12 mouse cellular contexts compared by ENCODE assay signal in the genomic region with DNA sequence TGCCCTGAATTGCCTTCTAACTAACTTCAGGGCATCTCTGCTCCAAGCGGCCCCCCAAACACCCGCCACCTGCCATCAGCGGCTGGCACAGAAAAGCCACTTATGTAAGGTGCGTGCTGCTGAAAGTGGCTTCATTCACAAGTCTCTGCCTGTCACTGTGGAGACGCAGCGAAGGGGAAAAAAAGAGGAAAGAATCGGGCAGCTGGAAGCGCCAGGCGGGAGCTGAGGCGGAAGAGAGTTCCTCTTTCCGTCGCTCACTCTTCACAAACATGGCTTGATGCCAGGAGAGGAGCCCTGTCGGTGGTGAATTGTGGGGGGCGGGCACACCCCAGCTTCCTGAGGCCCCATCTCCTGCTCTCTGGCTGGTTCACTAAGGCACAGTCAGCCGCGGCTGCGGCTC. TPM values are rescaled to one million over a fixed set of nuclear protein-coding genes. Genes with fewer than 3 reads are reported as not detected.
DNase-seq lines count a peak whose midpoint lies in the region; ATAC-seq lines count a peak whose summit lies in the region.
"Had no signal": no experiment of that assay in that cellular context is flagged by ENCODE, and none has a peak within 500 bp of the region (broad histone marks: within the 10 kb centered on the region; RNA-seq: fewer than 3 reads in every experiment).

No protein-coding gene starts in this region.

- no peak overlapping the region for H3K9ac ChIP-seq in embryonic facial prominence, embryonic 14.5 days (ENCODE audit: low read depth, low read length)
- peak overlapping the region; percentile 37 for H3K9ac ChIP-seq in forebrain, embryonic 15.5 days (replicated peaks)
- peak overlapping the region; percentile 63 for H3K9ac ChIP-seq in neural tube, embryonic 13.5 days
- no peak overlapping the region for H3K9ac ChIP-seq in kidney, embryonic 15.5 days
- H3K9ac ChIP-seq: limb, embryonic 12.5 days had no signal

- no peaks in the 10 kb centered on the region for H3K36me3 ChIP-seq in embryonic facial prominence, embryonic 14.5 days (ENCODE audit: control insufficient read depth, insufficient read depth, low read length)
- H3K36me3 ChIP-seq in embryonic facial prominence, embryonic 10.5 days (replicated peaks), result no peaks in the 10 kb centered on the region
- no peaks in the 10 kb centered on the region for H3K36me3 ChIP-seq in forebrain, embryonic 15.5 days
- H3K36me3 ChIP-seq in neural tube, embryonic 13.5 days, result no peaks in the 10 kb centered on the region
- H3K36me3 ChIP-seq in kidney, embryonic 15.5 days, result no peaks in the 10 kb centered on the region
- H3K36me3 ChIP-seq: limb, embryonic 12.5 days had no signal

- no peaks in the 10 kb centered on the region for H3K9me3 ChIP-seq in embryonic facial prominence, embryonic 14.5 days (ENCODE audit: control insufficient read depth, low read length)
- H3K9me3 ChIP-seq in embryonic facial prominence, embryonic 10.5 days, result no peaks in the 10 kb centered on the region
- H3K9me3 ChIP-seq in forebrain, embryonic 15.5 days, result no peaks in the 10 kb centered on the region
- H3K9me3 ChIP-seq in neural tube, embryonic 13.5 days, result no peaks in the 10 kb centered on the region
- H3K9me3 ChIP-seq in kidney, embryonic 15.5 days (replicated peaks), result no peaks in the 10 kb centered on the region
- H3K9me3 ChIP-seq: limb, embryonic 12.5 days had no signal

- 46% methylated on average over 17 of the region's 17 CpGs for WGBS in embryonic facial prominence, embryonic 14.5 days
- 43% methylated on average over 17 of the region's 17 CpGs for WGBS in embryonic facial prominence, embryonic 10.5 days
- WGBS in forebrain, embryonic 15.5 days, result 4% methylated on average over 17 of the region's 17 CpGs
- 14% methylated on average over 17 of the region's 17 CpGs for WGBS in neural tube, embryonic 13.5 days
- 32% methylated on average over 17 of the region's 17 CpGs for WGBS in kidney, embryonic 15.5 days

- DNase-seq in embryonic facial prominence, embryonic 14.5 days (ENCODE audit: low spot score), result peak; percentile 56
- no peak for DNase-seq in embryonic facial prominence, embryonic 10.5 days (ENCODE audit: low spot score)
- DNase-seq in brain, adult 2 months (ENCODE audit: low read depth, low spot score), result peak; percentile 91
- no peak for DNase-seq in urinary bladder, adult 2 months (ENCODE audit: low spot score)
- no peak for DNase-seq in spleen, adult 12 weeks (ENCODE audit: low spot score)
- DNase-seq: thymus, postnatal 14 days had no signal

- H3K4me3 ChIP-seq in embryonic facial prominence, embryonic 14.5 days (ENCODE audit: low read depth, low read length), result no peak overlapping the region
- no peak overlapping the region for H3K4me3 ChIP-seq in embryonic facial prominence, embryonic 10.5 days
- H3K4me3 ChIP-seq in forebrain, embryonic 15.5 days, result peak overlapping the region; percentile 20
- peak overlapping the region; percentile 13; the same call in 1 of the 2 replicates for H3K4me3 ChIP-seq in neural tube, embryonic 13.5 days
- no peak overlapping the region for H3K4me3 ChIP-seq in kidney, embryonic 15.5 days (replicated peaks)
- H3K4me3 ChIP-seq: limb, embryonic 12.5 days had no signal

- H3K4me2 ChIP-seq in embryonic facial prominence, embryonic 14.5 days (ENCODE audit: low read depth, low read length), result no peak overlapping the region
- peak overlapping the region; percentile 49 for H3K4me2 ChIP-seq in forebrain, embryonic 15.5 days (replicated peaks)
- H3K4me2 ChIP-seq in neural tube, embryonic 13.5 days, result peak overlapping the region; percentile 44
- H3K4me2 ChIP-seq in kidney, embryonic 15.5 days, result no peak overlapping the region
- H3K4me2 ChIP-seq: limb, embryonic 12.5 days had no signal

- peaks cover 5% of the 10 kb centered on the region; the same call in 1 of the 2 replicates for H3K27me3 ChIP-seq in embryonic facial prominence, embryonic 14.5 days (replicated peaks; ENCODE audit: control insufficient read depth, insufficient read depth, low read length)
- peaks cover 28% of the 10 kb centered on the region for H3K27me3 ChIP-seq in embryonic facial prominence, embryonic 10.5 days (replicated peaks; ENCODE audit: low read depth, poor library complexity, severe bottlenecking)
- H3K27me3 ChIP-seq in forebrain, embryonic 15.5 days, result no peaks in the 10 kb centered on the region; the same call in 1 of the 2 replicates
- H3K27me3 ChIP-seq in neural tube, embryonic 13.5 days, result peaks cover 31% of the 10 kb centered on the region
- peaks cover 44% of the 10 kb centered on the region for H3K27me3 ChIP-seq in kidney, embryonic 15.5 days

- H3K27ac ChIP-seq in embryonic facial prominence, embryonic 14.5 days (replicated peaks; ENCODE audit: low read depth, low read length), result no peak overlapping the region
- no peak overlapping the region for H3K27ac ChIP-seq in embryonic facial prominence, embryonic 10.5 days (replicated peaks)
- H3K27ac ChIP-seq in forebrain, embryonic 15.5 days (replicated peaks), result peak overlapping the region; percentile 66
- H3K27ac ChIP-seq in neural tube, embryonic 13.5 days (replicated peaks), result peak overlapping the region; percentile 46; the same call in 1 of the 2 replicates
- no peak overlapping the region for H3K27ac ChIP-seq in kidney, embryonic 15.5 days
- H3K27ac ChIP-seq: limb, embryonic 12.5 days had no signal

- no peak; the same call in 1 of the 2 replicates for ATAC-seq in embryonic facial prominence, embryonic 14.5 days (ENCODE audit: low read depth)
- 0 out of 2 replicates have a peak, but pooled peaks have one; percentile 25 for ATAC-seq in forebrain, embryonic 15.5 days (replicated peaks)
- ATAC-seq in neural tube, embryonic 13.5 days (ENCODE audit: low read depth), result no peak
- no peak for ATAC-seq in kidney, embryonic 15.5 days (replicated peaks; ENCODE audit: low FRiP score)

- H3K4me1 ChIP-seq in embryonic facial prominence, embryonic 14.5 days (ENCODE audit: control insufficient read depth, insufficient read depth, low read length), result no peaks in the 10 kb centered on the region
- 0 out of 2 replicates have a peak, but pooled peaks cover 2% of the 10 kb centered on the region for H3K4me1 ChIP-seq in embryonic facial prominence, embryonic 10.5 days
- H3K4me1 ChIP-seq in forebrain, embryonic 15.5 days, result peaks cover 52% of the 10 kb centered on the region
- peaks cover 22% of the 10 kb centered on the region for H3K4me1 ChIP-seq in neural tube, embryonic 13.5 days (replicated peaks)
- no peaks in the 10 kb centered on the region for H3K4me1 ChIP-seq in kidney, embryonic 15.5 days
- H3K4me1 ChIP-seq: limb, embryonic 12.5 days had no signal

RNA-seq across cellular contexts. Expression of gene Rph3a, which starts 6.1 kb away (rescaled TPM):
- polyA plus RNA-seq in embryonic facial prominence, embryonic 14.5 days (2014; fragmentation: Nextera tagmentation; extraction: Ambion mirVana), result 1.2 and 1.3 TPM in 2 replicates
- polyA plus RNA-seq in embryonic facial prominence, embryonic 10.5 days (2016; fragmentation: Nextera tagmentation; extraction: Ambion mirVana), result 0.14 and 0.20 TPM in 2 replicates
- polyA plus RNA-seq in forebrain, embryonic 15.5 days (2015; fragmentation: Nextera tagmentation; extraction: Ambion mirVana), result 21.1 and 21.3 TPM in 2 replicates
- 9.0 and 9.4 TPM in 2 replicates for polyA plus RNA-seq in neural tube, embryonic 13.5 days (2015; fragmentation: Nextera tagmentation; extraction: Ambion mirVana)
- 0.01 and 0.03 TPM in 2 replicates for polyA plus RNA-seq in urinary bladder, adult 2 months (2012; rRNA removed)
- 0.14 and 0.18 TPM in 2 replicates for polyA plus RNA-seq in kidney, embryonic 15.5 days (2015; fragmentation: Nextera tagmentation; extraction: Ambion mirVana)
- polyA plus RNA-seq: C2C12; heart, embryonic 14.5 days; limb, embryonic 12.5 days had no signal

Comparison
In these comparisons a context has a peak if more than half of its experiments do, and no peak if none do; other contexts are left out.
1. DNase-seq: peak in embryonic facial prominence, embryonic 14.5 days (single experiment) and brain, adult 2 months (single experiment); none in embryonic facial prominence, embryonic 10.5 days (single experiment), urinary bladder, adult 2 months (single experiment) and spleen, adult 12 weeks (single experiment).
2. H3K27ac ChIP-seq: peak in forebrain, embryonic 15.5 days (single experiment) and neural tube, embryonic 13.5 days (single experiment); none in embryonic facial prominence, embryonic 14.5 days (single experiment), embryonic facial prominence, embryonic 10.5 days (single experiment) and kidney, embryonic 15.5 days (single experiment).
3. H3K4me2 ChIP-seq: peak in forebrain, embryonic 15.5 days (single experiment) and neural tube, embryonic 13.5 days (single experiment); none in embryonic facial prominence, embryonic 14.5 days (single experiment) and kidney, embryonic 15.5 days (single experiment).
4. H3K4me3 ChIP-seq: peak in forebrain, embryonic 15.5 days (single experiment) and neural tube, embryonic 13.5 days (single experiment); none in embryonic facial prominence, embryonic 14.5 days (single experiment), embryonic facial prominence, embryonic 10.5 days (single experiment) and kidney, embryonic 15.5 days (single experiment).
5. H3K9ac ChIP-seq: peak in forebrain, embryonic 15.5 days (single experiment) and neural tube, embryonic 13.5 days (single experiment); none in embryonic facial prominence, embryonic 14.5 days (single experiment) and kidney, embryonic 15.5 days (single experiment).